ENCODE assay signal across 1 mouse cellular context in genomic region chr1:83006218-83007179, GRCm38 (mm10).
TF ChIP-seq lines count a peak whose summit lies in the region.

No protein-coding gene starts in this region.

TF ChIP-seq in CH12.LX, 34 proteins besides CTCF, POLR2A, EP300 and RAD21 (continued from another document):
- peak; percentile 81 for TF ChIP-seq CHD1 (IDR thresholded peaks at IDR 0.05; ENCODE audit: low read depth, low read length)
- TF ChIP-seq KAT2A (IDR thresholded peaks at IDR 0.05; ENCODE audit: insufficient replicate concordance, low read length) = no peak
- no peak for TF ChIP-seq ZC3H11A (IDR thresholded peaks at IDR 0.05; ENCODE audit: low read depth, low read length)
- TF ChIP-seq HCFC1 (IDR thresholded peaks at IDR 0.05; ENCODE audit: low read depth, low read length) = peak; percentile 18; the same call in 1 of the 2 replicates
- no peak for TF ChIP-seq POLR2AphosphoS2 (IDR thresholded peaks at IDR 0.05; ENCODE audit: low read depth, low read length)
- peak; percentile 12; the same call in 1 of the 2 replicates for TF ChIP-seq SMC3 (IDR thresholded peaks at IDR 0.05; ENCODE audit: low read depth, low read length)
- TF ChIP-seq MEF2A (IDR thresholded peaks at IDR 0.05; ENCODE audit: borderline replicate concordance, low read depth, low read length) = peak; percentile 84
- TF ChIP-seq ZNF384 (IDR thresholded peaks at IDR 0.05; ENCODE audit: low read depth, low read length) = peak; percentile 81
- peak; percentile 91 for TF ChIP-seq JUND (conservative IDR thresholded peaks at IDR 0.05; ENCODE audit: low read depth, low read length)
- TF ChIP-seq USF1 (IDR thresholded peaks at IDR 0.05; ENCODE audit: low read depth, low read length) = no peak
- no peak for TF ChIP-seq GABPA (IDR thresholded peaks at IDR 0.05; ENCODE audit: insufficient replicate concordance, low read depth, low read length)
- no peak for TF ChIP-seq USF2 (conservative IDR thresholded peaks at IDR 0.05; ENCODE audit: low read depth, low read length)
- no peak for TF ChIP-seq NELFE (IDR thresholded peaks at IDR 0.05; ENCODE audit: low read depth, low read length)
- TF ChIP-seq IRF4 (IDR thresholded peaks at IDR 0.05; ENCODE audit: low read depth, low read length) = peak; percentile 99
- TF ChIP-seq E2F4 (IDR thresholded peaks at IDR 0.05; ENCODE audit: insufficient replicate concordance, low read depth, low read length) = no peak
- TF ChIP-seq MAFK (IDR thresholded peaks at IDR 0.05; ENCODE audit: insufficient replicate concordance, low read length) = peak; percentile 49; the same call in 1 of the 2 replicates
- 0 out of 2 replicates have a peak, but pooled peaks have one; percentile 16 for TF ChIP-seq NRF1 (IDR thresholded peaks at IDR 0.05; ENCODE audit: low read depth, low read length)
- TF ChIP-seq MAX (IDR thresholded peaks at IDR 0.05; ENCODE audit: low read length) = peak; percentile 82
- peak; percentile 91 for TF ChIP-seq ETS1 (conservative IDR thresholded peaks at IDR 0.05; ENCODE audit: low read depth, low read length)
- TF ChIP-seq ZMIZ1 (IDR thresholded peaks at IDR 0.05; ENCODE audit: low read depth, low read length) = no peak
- TF ChIP-seq MXI1 (IDR thresholded peaks at IDR 0.05; ENCODE audit: low read depth, low read length) = peak; percentile 80
- peak; percentile 97 for TF ChIP-seq RCOR1 (conservative IDR thresholded peaks at IDR 0.05; ENCODE audit: low read depth, low read length)
- TF ChIP-seq PAX5 (IDR thresholded peaks at IDR 0.05; ENCODE audit: low read length) = no peak
- TF ChIP-seq SIN3A (IDR thresholded peaks at IDR 0.05; ENCODE audit: low read length) = peak; percentile 81
- TF ChIP-seq TCF12 (IDR thresholded peaks at IDR 0.05; ENCODE audit: low read depth, low read length) = peak; percentile 88
- TF ChIP-seq JUN (IDR thresholded peaks at IDR 0.05; ENCODE audit: insufficient read depth, low read depth, low read length) = peak; percentile 89
- peak; percentile 78 for TF ChIP-seq CHD2 (IDR thresholded peaks at IDR 0.05; ENCODE audit: low read length)
- TF ChIP-seq MYC (IDR thresholded peaks at IDR 0.05; ENCODE audit: low read depth, low read length) = peak; percentile 88
TF ChIP-seq in CH12.LX: peak in this region for 21.
